Mouse (Mus musculus) heart, postnatal 0 days (tissue): ENCODE results near the gene Scube3. TPM values are rescaled to one million over a fixed set of nuclear protein-coding genes. Genes with fewer than 3 reads are reported as not detected.
A peak's percentile ranks its signal among the peaks of the same experiment; 100 is the strongest.

Experiments used
- ATAC-seq: fragments of 200-750 bp; cut with Nextera tagmentation; 2 replicates; pipeline ENCODE4 v1.8.0; 2017; ENCODE audit warnings: low read depth, moderate number of reproducible peaks, moderate library complexity; ENCODE audit not compliant: insufficient read depth
- DNase-seq: peaks from one replicate; pipeline ENCODE4 v3.0.0-alpha.2; 2016; ENCODE audit warnings: low spot score
- H3K27ac ChIP-seq: fragments of 300-500 bp; sonication (generic); 2 replicates; pipeline ENCODE4 v1.5.1; 2014; ENCODE audit warnings: low read depth, mild to moderate bottlenecking
- H3K27me3 ChIP-seq: fragments of 300-500 bp; sonication (generic); 2 replicates; pipeline ENCODE4 v1.6.1; 2014; ENCODE audit warnings: low read length, mixed read lengths; ENCODE audit not compliant: control insufficient read depth, insufficient read depth
- H3K36me3 ChIP-seq: fragments of 300-500 bp; sonication (generic); replicated peaks from 2 replicates; pipeline ENCODE4 v1.6.1; 2014; ENCODE audit warnings: low read length, mixed read lengths; ENCODE audit not compliant: control insufficient read depth, insufficient read depth
- H3K4me1 ChIP-seq: fragments of 300-500 bp; sonication (generic); 2 replicates; pipeline ENCODE4 v1.6.1; 2014; ENCODE audit warnings: antibody characterized with exemption; ENCODE audit not compliant: control insufficient read depth, insufficient read depth
- H3K4me2 ChIP-seq: fragments of 300-500 bp; sonication (generic); 2 replicates; pipeline ENCODE4 v1.6.1; 2014; ENCODE audit warnings: low read depth, mild to moderate bottlenecking, low read length, moderate library complexity
- H3K4me3 ChIP-seq: fragments of 300-500 bp; sonication (generic); 2 replicates; pipeline ENCODE4 v1.5.1; 2014; ENCODE audit warnings: low read depth, low read length
- H3K9ac ChIP-seq: fragments of 300-500 bp; sonication (generic); replicated peaks from 2 replicates; pipeline ENCODE4 v1.6.1; 2014; ENCODE audit warnings: low read depth, low read length, mixed read lengths
- H3K9me3 ChIP-seq: fragments of 300-500 bp; sonication (generic); replicated peaks from 2 replicates; pipeline ENCODE4 v1.6.1; 2016; ENCODE audit warnings: low read length; ENCODE audit not compliant: control insufficient read depth
- CTCF ChIP-seq: IDR thresholded peaks from 2 replicates; pipeline ENCODE4 v1.5.1; 2016; ENCODE audit warnings: antibody characterized with exemption, control low read depth, low read depth
- EP300 ChIP-seq: IDR thresholded peaks from 2 replicates; pipeline ENCODE4 v1.6.1; 2016; ENCODE audit warnings: antibody characterized with exemption, low read depth
- WGBS: fragments of 180-500 bp; shearing (Covaris S2); extraction: QIAGEN DNeasy Blood & Tissue Kit; methylation state at CpG from one replicate; pipeline ENCODE4 v1.1.7; 2014; 5-methylcytosine and 5-hydroxymethylcytosine counted together
- polyA plus RNA-seq: library from polyadenylated mRNA; unstranded; fragments of >200 nt; fragmentation: Nextera tagmentation; extraction: Ambion mirVana; gene quantifications from 2 replicates; pipeline ENCODE4 v1.2.1, GENCODE M21; 2015
- total RNA-seq: library from RNA; depleted of rRNA; stranded (reverse); fragments of >200 nt; gene quantifications from 2 replicates; pipeline ENCODE4 v1.2.3, GENCODE M21; 2014; ENCODE audit warnings: low replicate concordance

Scube3 gene
- total and polyA plus RNA-seq, 2 experiments from 2014 or later: 0.14 to 3.0 TPM

GRCm38 (mm10) chr17:28207092-28207491, 65.2 kb downstream of the Scube3 start:
- ATAC-seq: no peak; the same call in 1 of the 2 replicates
- WGBS: 59% methylated on average over 8 of the region's 8 CpGs
- no peaks in the 10 kb centered on the region for H3K27me3 ChIP-seq

DNA sequence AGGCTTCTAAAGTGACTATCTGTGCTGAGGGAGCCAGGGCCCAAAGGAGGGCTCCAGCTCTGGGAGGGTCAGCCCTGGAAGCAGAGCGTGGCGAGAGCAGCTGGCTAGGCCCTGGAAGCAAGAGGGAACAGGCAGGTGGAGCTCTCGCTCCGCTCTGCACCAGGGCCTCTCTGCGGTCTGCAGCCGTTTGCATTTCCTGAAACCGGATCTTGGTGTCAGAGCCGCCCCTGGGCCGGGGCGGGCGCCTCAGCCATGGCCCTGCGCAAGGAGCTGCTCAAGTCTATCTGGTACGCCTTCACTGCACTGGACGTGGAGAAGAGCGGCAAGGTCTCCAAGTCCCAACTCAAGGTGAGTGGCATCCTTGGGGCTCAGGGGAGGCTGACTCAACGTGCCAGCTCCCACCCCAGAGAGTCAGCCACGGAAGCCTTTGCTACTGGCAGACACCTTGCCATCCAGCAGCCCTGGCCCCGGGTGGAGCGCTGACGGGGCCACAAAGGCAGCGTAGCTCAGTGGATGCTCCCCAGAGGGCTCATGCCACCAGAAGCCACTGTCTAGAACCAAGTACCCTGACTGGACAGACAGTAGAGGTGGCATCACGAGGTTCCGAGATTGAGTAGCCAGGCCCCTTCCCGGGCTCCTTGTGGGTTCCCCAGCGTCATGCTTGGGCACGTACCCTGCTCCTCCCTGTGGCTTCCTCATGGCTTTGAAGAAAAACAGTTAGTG, 65.8 kb downstream of the Scube3 start, which contains the start of gene Def6:
Gene Def6 (plus strand): TSS at position 188 of the 723 bp plus-strand sequence.
- peak within 1 kb of the TSS; percentile 81 for H3K27ac ChIP-seq
- H3K9ac ChIP-seq: peak within 1 kb of the TSS; percentile 53; the same call in 1 of the 2 replicates
- ATAC-seq: peak; percentile 82
- peak; percentile 81 for DNase-seq
- peaks cover 5% of the 10 kb centered on the region; the same call in 1 of the 2 replicates for H3K36me3 ChIP-seq
- H3K4me3 ChIP-seq: peak within 1 kb of the TSS; percentile 37
- H3K4me2 ChIP-seq: peak within 1 kb of the TSS; percentile 64
- WGBS: 15% methylated on average over 26 of the region's 26 CpGs
- H3K27me3 ChIP-seq: no peaks in the 10 kb centered on the region
- TF ChIP-seq CTCF: peak; percentile 56
- no peak for TF ChIP-seq EP300
- H3K4me1 ChIP-seq: peaks cover 8% of the 10 kb centered on the region; the same call in 1 of the 2 replicates
- H3K9me3 ChIP-seq: no peaks in the 10 kb centered on the region

More at GRCm38 (mm10) chr17:28207092-28207491, 65.2 kb downstream of the Scube3 start:
- H3K36me3 ChIP-seq: peaks cover 11% of the 10 kb centered on the region; the same call in 1 of the 2 replicates
- TF ChIP-seq CTCF: no peak
- no peak for TF ChIP-seq EP300
- peaks cover 8% of the 10 kb centered on the region; the same call in 1 of the 2 replicates for H3K4me1 ChIP-seq
- peak overlapping the region; percentile 64; the same call in 1 of the 2 replicates for H3K4me2 ChIP-seq
- peak overlapping the region; percentile 81 for H3K27ac ChIP-seq
- peak overlapping the region; percentile 53; the same call in 1 of the 2 replicates for H3K9ac ChIP-seq
- no peaks in the 10 kb centered on the region for H3K9me3 ChIP-seq
- no peak overlapping the region; the same call in 1 of the 2 replicates for H3K4me3 ChIP-seq
- no peak for DNase-seq

GRCm38 (mm10) chr17:28208314-28208612, 66.3 kb downstream of the Scube3 start:
- H3K9ac ChIP-seq: peak overlapping the region; percentile 53; the same call in 1 of the 2 replicates
- peak overlapping the region; percentile 37 for H3K4me3 ChIP-seq
- H3K36me3 ChIP-seq: peaks cover under 1% of the 10 kb centered on the region; the same call in 1 of the 2 replicates
- peak overlapping the region; percentile 64 for H3K4me2 ChIP-seq
- peaks cover 8% of the 10 kb centered on the region; the same call in 1 of the 2 replicates for H3K4me1 ChIP-seq
- no peaks in the 10 kb centered on the region for H3K9me3 ChIP-seq
- H3K27me3 ChIP-seq: no peaks in the 10 kb centered on the region
- H3K27ac ChIP-seq: peak overlapping the region; percentile 81; the same call in 1 of the 2 replicates
- ATAC-seq (no peak), DNase-seq (no peak)
- no peak for TF ChIP-seq CTCF
- no peak for TF ChIP-seq EP300
- 80% methylated on average over 8 of the region's 8 CpGs for WGBS

GRCm38 (mm10) chr17:28209457-28210110, 67.6 kb downstream of the Scube3 start:
- ATAC-seq: no peak
- no peak overlapping the region for H3K9ac ChIP-seq
- WGBS: 65% methylated on average over 4 of the region's 4 CpGs
- DNase-seq: no peak
- no peak overlapping the region for H3K27ac ChIP-seq
- TF ChIP-seq EP300 (no peak), CTCF (no peak)
- no peaks in the 10 kb centered on the region for H3K27me3 ChIP-seq
- no peaks in the 10 kb centered on the region for H3K9me3 ChIP-seq
- H3K4me1 ChIP-seq: peaks cover 8% of the 10 kb centered on the region; the same call in 1 of the 2 replicates
- no peaks in the 10 kb centered on the region for H3K36me3 ChIP-seq
- peak overlapping the region; percentile 64; the same call in 1 of the 2 replicates for H3K4me2 ChIP-seq
- H3K4me3 ChIP-seq: peak overlapping the region; percentile 37; the same call in 1 of the 2 replicates

DNA sequence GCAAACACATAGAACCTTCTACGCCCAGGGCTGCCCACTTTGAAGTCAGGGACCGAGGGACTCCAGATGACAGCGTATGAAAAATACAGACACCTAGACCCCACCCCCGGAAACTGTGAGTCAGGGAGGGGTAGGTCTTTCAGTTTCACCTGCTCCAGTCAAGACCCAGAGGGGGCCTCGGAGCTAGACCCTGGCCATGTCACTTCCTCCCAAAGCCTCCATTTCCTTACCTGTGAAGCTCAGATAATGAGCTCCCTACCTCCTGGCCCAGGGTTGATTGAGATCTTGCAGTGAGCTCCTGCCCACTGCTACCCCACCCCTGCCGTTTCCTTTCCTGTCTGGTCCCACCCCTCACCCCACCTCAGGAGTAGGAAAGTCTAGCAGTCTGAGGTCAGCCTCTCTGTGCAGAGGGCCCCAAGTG, 70.0 kb downstream of the Scube3 start:
- H3K36me3 ChIP-seq: no peaks in the 10 kb centered on the region
- no peak for DNase-seq

More for the DNA sequence above, 70.0 kb downstream of the Scube3 start:
- Histone ChIP-seq H3K9me3 (no peaks in the 10 kb centered on the region), H3K4me3 (no peak overlapping the region), H3K4me2 (no peak overlapping the region), H3K27me3 (no peaks in the 10 kb centered on the region), H3K9ac (no peak overlapping the region), H3K27ac (no peak overlapping the region), H3K4me1 (peaks cover 8% of the 10 kb centered on the region; the same call in 1 of the 2 replicates)
- no peak for ATAC-seq
- WGBS: 66% methylated on average over 6 of the region's 6 CpGs
- no peak for TF ChIP-seq CTCF
- no peak for TF ChIP-seq EP300
